ENCODE assay signal across 13 mouse cellular contexts in the genomic region with DNA sequence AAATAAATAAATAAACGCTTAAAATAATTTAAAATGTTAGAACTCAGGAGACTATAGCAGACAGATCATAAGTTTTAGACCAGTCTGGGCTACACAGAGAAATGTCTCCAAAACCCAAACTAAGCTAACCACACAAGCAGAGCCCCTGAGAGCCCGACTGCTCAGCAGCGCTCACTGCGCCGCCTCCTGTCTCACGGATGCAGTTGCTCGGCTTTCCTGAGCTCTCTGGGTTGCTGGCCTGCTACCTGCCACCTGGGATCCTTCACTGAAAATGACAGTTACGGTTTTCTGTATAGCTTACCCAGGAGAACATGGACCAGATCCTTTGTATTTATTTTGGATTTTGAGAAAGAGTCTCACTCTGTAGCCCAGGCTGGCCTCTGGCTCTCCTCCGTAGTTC. TPM values are rescaled to one million over a fixed set of nuclear protein-coding genes. Genes with fewer than 3 reads are reported as not detected.
DNase-seq lines count a peak whose midpoint lies in the region; ATAC-seq and TF ChIP-seq lines count a peak whose summit lies in the region.
"Had no signal": no experiment of that assay in that cellular context is flagged by ENCODE, and none has a peak within 500 bp of the region (broad histone marks: within the 10 kb centered on the region; RNA-seq: fewer than 3 reads in every experiment).

No protein-coding gene starts in this region.

- no peak for ATAC-seq in hindbrain, postnatal 0 days
- ATAC-seq in hindbrain, embryonic 13.5 days (ENCODE audit: low FRiP score) = no peak
- ATAC-seq in stomach, embryonic 14.5 days (ENCODE audit: insufficient number of reproducible peaks, insufficient read depth, low FRiP score, low read depth) = peak; percentile 53

- DNase-seq in hindbrain, postnatal 0 days (ENCODE audit: low spot score) = no peak
- peak; percentile 88 for DNase-seq in CD4-positive, CD25-positive, alpha-beta regulatory T cell, adult 2 months (ENCODE audit: low read depth, low spot score)
- no peak for DNase-seq in cerebellum, postnatal 36 days
- no peak for DNase-seq in urinary bladder, adult 2 months (ENCODE audit: low spot score)
- no peak for DNase-seq in adrenal gland, postnatal 10 days
- DNase-seq: heart, adult 11 months; right cerebral cortex, postnatal 4 days had no signal

- H3K9ac ChIP-seq in hindbrain, postnatal 0 days (replicated peaks; ENCODE audit: low read length) = no peak overlapping the region
- no peak overlapping the region for H3K9ac ChIP-seq in hindbrain, embryonic 13.5 days
- no peak overlapping the region for H3K9ac ChIP-seq in stomach, embryonic 14.5 days (replicated peaks; ENCODE audit: low read depth, low read length)
- H3K9ac ChIP-seq: embryonic facial prominence, embryonic 13.5 days; hindbrain, embryonic 12.5 days; midbrain, embryonic 12.5 days had no signal

- H3K27ac ChIP-seq in hindbrain, postnatal 0 days = no peak overlapping the region
- H3K27ac ChIP-seq in hindbrain, embryonic 13.5 days = no peak overlapping the region
- peak overlapping the region; percentile 17; the same call in 1 of the 2 replicates for H3K27ac ChIP-seq in bone marrow, adult 2 months (ENCODE audit: control insufficient read depth, insufficient read depth, low read depth, low read length, poor library complexity)
- peak overlapping the region; percentile 52; the same call in 1 of the 2 replicates for H3K27ac ChIP-seq in stomach, embryonic 14.5 days (ENCODE audit: low read length)
- H3K27ac ChIP-seq: embryonic facial prominence, embryonic 13.5 days; hindbrain, embryonic 12.5 days; midbrain, embryonic 12.5 days had no signal

- no peak overlapping the region for H3K4me3 ChIP-seq in hindbrain, postnatal 0 days (ENCODE audit: low read length)
- no peak overlapping the region for H3K4me3 ChIP-seq in hindbrain, embryonic 13.5 days
- H3K4me3 ChIP-seq in bone marrow, adult 2 months (replicated peaks; ENCODE audit: control insufficient read depth, low read depth, low read length) = no peak overlapping the region
- no peak overlapping the region for H3K4me3 ChIP-seq in stomach, embryonic 14.5 days (ENCODE audit: low read depth, low read length)
- H3K4me3 ChIP-seq: embryonic facial prominence, embryonic 13.5 days; hindbrain, embryonic 12.5 days; midbrain, embryonic 12.5 days had no signal

- no peaks in the 10 kb centered on the region for H3K4me1 ChIP-seq in hindbrain, postnatal 0 days (ENCODE audit: insufficient read depth, low read length)
- 0 out of 2 replicates have a peak, but pooled peaks cover under 1% of the 10 kb centered on the region for H3K4me1 ChIP-seq in hindbrain, embryonic 13.5 days (replicated peaks)
- no peaks in the 10 kb centered on the region; the same call in 1 of the 2 replicates for H3K4me1 ChIP-seq in bone marrow, adult 2 months (ENCODE audit: control insufficient read depth, insufficient read depth, low read length)
- peaks cover 10% of the 10 kb centered on the region; the same call in 1 of the 2 replicates for H3K4me1 ChIP-seq in stomach, embryonic 14.5 days (ENCODE audit: control insufficient read depth, insufficient read depth, low read length)

- TF ChIP-seq POLR2A in bone marrow, adult 2 months (IDR thresholded peaks at IDR 0.05; ENCODE audit: borderline replicate concordance, control insufficient read depth, low read depth, low read length) = no peak

- no peaks in the 10 kb centered on the region for H3K9me3 ChIP-seq in hindbrain, postnatal 0 days (ENCODE audit: low read length)
- H3K9me3 ChIP-seq in hindbrain, embryonic 13.5 days = no peaks in the 10 kb centered on the region
- H3K9me3 ChIP-seq in stomach, embryonic 14.5 days (ENCODE audit: control insufficient read depth, low read depth, low read length) = no peaks in the 10 kb centered on the region
- H3K9me3 ChIP-seq: embryonic facial prominence, embryonic 13.5 days; hindbrain, embryonic 12.5 days; midbrain, embryonic 12.5 days had no signal

- WGBS in hindbrain, postnatal 0 days = 52% methylated on average over 9 of the region's 9 CpGs
- 60% methylated on average over 9 of the region's 9 CpGs for WGBS in hindbrain, embryonic 13.5 days
- 71% methylated on average over 9 of the region's 9 CpGs for WGBS in bone marrow, adult 2 months
- 37% methylated on average over 9 of the region's 9 CpGs for WGBS in stomach, embryonic 14.5 days

- H3K27me3 ChIP-seq in hindbrain, postnatal 0 days (ENCODE audit: insufficient read depth, low read length) = no peaks in the 10 kb centered on the region
- H3K27me3 ChIP-seq in hindbrain, embryonic 13.5 days = no peaks in the 10 kb centered on the region
- no peaks in the 10 kb centered on the region for H3K27me3 ChIP-seq in stomach, embryonic 14.5 days (ENCODE audit: control insufficient read depth, insufficient read depth, low read length)
- H3K27me3 ChIP-seq: embryonic facial prominence, embryonic 13.5 days; hindbrain, embryonic 12.5 days; midbrain, embryonic 12.5 days had no signal

- no peaks in the 10 kb centered on the region for H3K36me3 ChIP-seq in hindbrain, postnatal 0 days (ENCODE audit: insufficient read depth, low read length)
- no peaks in the 10 kb centered on the region for H3K36me3 ChIP-seq in hindbrain, embryonic 13.5 days
- no peaks in the 10 kb centered on the region for H3K36me3 ChIP-seq in stomach, embryonic 14.5 days (ENCODE audit: control insufficient read depth, insufficient read depth, low read length)
- H3K36me3 ChIP-seq: hindbrain, embryonic 12.5 days; midbrain, embryonic 12.5 days had no signal

- H3K4me2 ChIP-seq in hindbrain, postnatal 0 days (ENCODE audit: low read depth, low read length) = no peak overlapping the region
- no peak overlapping the region for H3K4me2 ChIP-seq in hindbrain, embryonic 13.5 days
- H3K4me2 ChIP-seq in stomach, embryonic 14.5 days (replicated peaks; ENCODE audit: low read depth, low read length) = no peak overlapping the region
- H3K4me2 ChIP-seq: embryonic facial prominence, embryonic 13.5 days; hindbrain, embryonic 12.5 days; midbrain, embryonic 12.5 days had no signal

- TF ChIP-seq CTCF in hindbrain, postnatal 0 days (IDR thresholded peaks at IDR 0.05; ENCODE audit: low read depth) = peak; percentile 30
- no peak for TF ChIP-seq CTCF in bone marrow, adult 2 months (IDR thresholded peaks at IDR 0.05; ENCODE audit: control insufficient read depth, insufficient read depth, low read length)

RNA-seq across cellular contexts. Expression of a gene that starts 17.0 kb away (rescaled TPM):
- 60.7 and 63.5 TPM in 2 replicates for total RNA-seq in hindbrain, postnatal 0 days (2014; rRNA removed)
- polyA plus RNA-seq in hindbrain, postnatal 0 days (2015; fragmentation: Nextera tagmentation; extraction: Ambion mirVana) = 125 and 135 TPM in 2 replicates
- 143 and 150 TPM in 2 replicates for polyA plus RNA-seq in hindbrain, embryonic 13.5 days (2015; fragmentation: Nextera tagmentation; extraction: Ambion mirVana)
- 38.9 and 127 TPM in 2 replicates for polyA plus RNA-seq in bone marrow, adult 2 months (2011; ENCODE audit: insufficient read depth, insufficient read length, low replicate concordance, missing spikeins)
- polyA plus RNA-seq in stomach, embryonic 14.5 days (2014; fragmentation: Nextera tagmentation; extraction: Ambion mirVana) = 133 and 151 TPM in 2 replicates
- 94.2 and 98.4 TPM in 2 replicates for polyA plus RNA-seq in urinary bladder, adult 2 months (2012; rRNA removed)
- total RNA-seq in adrenal gland, postnatal 10 days (2021) = 10 to 100 TPM; 67.8 to 77.6 TPM

RNA-seq across cellular contexts. Expression of a gene that starts 40.0 kb away (rescaled TPM):
- total RNA-seq in hindbrain, postnatal 0 days (2014; rRNA removed) = 103 and 137 TPM in 2 replicates
- polyA plus RNA-seq in hindbrain, postnatal 0 days (2015; fragmentation: Nextera tagmentation; extraction: Ambion mirVana) = 33.2 and 35.6 TPM in 2 replicates
- 40.7 and 40.8 TPM in 2 replicates for polyA plus RNA-seq in hindbrain, embryonic 13.5 days (2015; fragmentation: Nextera tagmentation; extraction: Ambion mirVana)
- polyA plus RNA-seq in bone marrow, adult 2 months (2011; ENCODE audit: insufficient read depth, insufficient read length, low replicate concordance, missing spikeins) = 18.0 and 50.9 TPM in 2 replicates
- 3.1 TPM in 2 replicates for polyA plus RNA-seq in stomach, embryonic 14.5 days (2014; fragmentation: Nextera tagmentation; extraction: Ambion mirVana)
- 9.7 and 11.4 TPM in 2 replicates for polyA plus RNA-seq in urinary bladder, adult 2 months (2012; rRNA removed)
- 1 to 10 TPM; 1.8 to 4.2 TPM for total RNA-seq in adrenal gland, postnatal 10 days (2021)

RNA-seq across cellular contexts. Expression of a gene that starts 57.8 kb away (rescaled TPM):
- 0.90 and 10.7 TPM in 2 replicates for total RNA-seq in hindbrain, postnatal 0 days (2014; rRNA removed)
- polyA plus RNA-seq in hindbrain, postnatal 0 days (2015; fragmentation: Nextera tagmentation; extraction: Ambion mirVana) = 0.85 and 1.8 TPM in 2 replicates
- polyA plus RNA-seq in hindbrain, embryonic 13.5 days (2015; fragmentation: Nextera tagmentation; extraction: Ambion mirVana) = 0.71 and 0.75 TPM in 2 replicates
- 0.97 and 3.9 TPM in 2 replicates for polyA plus RNA-seq in bone marrow, adult 2 months (2011; ENCODE audit: insufficient read depth, insufficient read length, low replicate concordance, missing spikeins)
- polyA plus RNA-seq in stomach, embryonic 14.5 days (2014; fragmentation: Nextera tagmentation; extraction: Ambion mirVana) = 19.7 and 20.2 TPM in 2 replicates
- polyA plus RNA-seq in urinary bladder, adult 2 months (2012; rRNA removed) = 3.1 and 3.5 TPM in 2 replicates
- total RNA-seq in adrenal gland, postnatal 10 days (2021) = 1 to 10 TPM; 2.8 to 3.4 TPM

Comparison
In these comparisons a context has a peak if more than half of its experiments do, and no peak if none do; other contexts are left out.
1. H3K27ac ChIP-seq: peak in bone marrow, adult 2 months (single experiment) and stomach, embryonic 14.5 days (single experiment); none in hindbrain, postnatal 0 days (single experiment) and hindbrain, embryonic 13.5 days (single experiment).